Mouse (Mus musculus) ES-E14 (cell line): ENCODE measurements around the gene Usp10. TPM values are rescaled to one million over a fixed set of nuclear protein-coding genes. Genes with fewer than 3 reads are reported as not detected.

Experiments
- DNase-seq: peaks from one replicate; pipeline ENCODE4 v3.0.0-alpha.2; 2013; ENCODE audit warnings: low read depth, low spot score
- H3K27ac ChIP-seq: 2 replicates; pipeline ENCODE4 v1.5.1; 2012; ENCODE audit warnings: low read depth, mild to moderate bottlenecking, low read length, moderate library complexity, mixed read lengths; ENCODE audit not compliant: poor library complexity, insufficient read depth, severe bottlenecking
- H3K36me3 ChIP-seq: 2 replicates; pipeline ENCODE4 v1.6.1; 2012; ENCODE audit warnings: mild to moderate bottlenecking, low read length, moderate library complexity, mixed read lengths; ENCODE audit not compliant: control insufficient read depth, poor library complexity, insufficient read depth, severe bottlenecking
- H3K4me1 ChIP-seq, 2 experiments: fragments of 150-350 bp in 1 of 2; sonication (generic) in 1 of 2; 2 replicates each; pipeline ENCODE4 v1.6.1; 2012; ENCODE audit warnings: low read length in 2 of 2, mild to moderate bottlenecking in 1 of 2, mixed read lengths in 1 of 2; ENCODE audit not compliant: control insufficient read depth in 2 of 2, insufficient read depth in 2 of 2, poor library complexity in 1 of 2
- H3K4me3 ChIP-seq, 2 experiments: fragments of 150-350 bp in 1 of 2; sonication (generic) in 1 of 2; 2 replicates each; pipeline ENCODE4 v1.5.1; 2012; ENCODE audit warnings: low read length in 2 of 2, low read depth in 1 of 2, mild to moderate bottlenecking in 1 of 2, mixed read lengths in 1 of 2; ENCODE audit not compliant: insufficient read depth in 1 of 2, poor library complexity in 1 of 2, severe bottlenecking in 1 of 2
- H3K9ac ChIP-seq: 2 replicates; pipeline ENCODE4 v1.6.1; 2012; ENCODE audit warnings: low read depth, mild to moderate bottlenecking, low read length, mixed read lengths; ENCODE audit not compliant: poor library complexity, insufficient read depth, severe bottlenecking
- H3K9me3 ChIP-seq: fragments of 150-350 bp; sonication (generic); 2 replicates; pipeline ENCODE4 v1.6.1; 2012; ENCODE audit warnings: low read depth, mild to moderate bottlenecking, low read length; ENCODE audit not compliant: control insufficient read depth, insufficient read depth
- CHD2 ChIP-seq: IDR thresholded peaks from 2 replicates; pipeline ENCODE4 v1.6.1; 2014; ENCODE audit warnings: mild to moderate bottlenecking, low read depth, low read length, inconsistent platforms
- HCFC1 ChIP-seq: IDR thresholded peaks from 2 replicates; pipeline ENCODE4 v1.6.1; 2012; ENCODE audit warnings: low read length, inconsistent platforms, borderline replicate concordance; ENCODE audit not compliant: insufficient read depth
- MAFK ChIP-seq: IDR thresholded peaks from 2 replicates; pipeline ENCODE4 v1.6.1; 2014; ENCODE audit warnings: mild to moderate bottlenecking, low read depth, low read length, inconsistent platforms; ENCODE audit not compliant: insufficient read depth
- ZC3H11A ChIP-seq: IDR thresholded peaks from 2 replicates; pipeline ENCODE4 v1.6.1; 2012; ENCODE audit warnings: low read depth, mild to moderate bottlenecking, inconsistent platforms, low read length, borderline replicate concordance
- ZNF384 ChIP-seq: IDR thresholded peaks from 2 replicates; pipeline ENCODE4 v1.6.1; 2012; ENCODE audit warnings: low read depth, low read length, inconsistent platforms
- in situ Hi-C, 2 experiments: fragments of 600-800 bp; cut with MboI; formaldehyde crosslinking; loops; one replicate each; pipeline ENCODE4 v1.15.1; 2025; ENCODE audit warnings: low sequenced_read_pairs in 2 of 2, inconsistent platforms in 1 of 2; ENCODE audit not compliant: unreplicated experiment in 2 of 2
- total RNA-seq: library from RNA; depleted of rRNA; stranded (reverse); fragments of 300-350 nt; gene quantifications from 2 replicates; pipeline ENCODE4 v1.2.3, GENCODE M21; 2012

Usp10 gene
- total RNA-seq, 1 experiment = 201 TPM

GRCm38 (mm10) chr8:119946326-119946865 is 36.2 kb downstream of the Usp10 start:
- H3K36me3 ChIP-seq = peaks cover 76% of the 10 kb centered on the region
- no peak for DNase-seq
- peaks cover 3% of the 10 kb centered on the region in 2 experiments; a peak in 1 of 4 replicates for H3K4me1 ChIP-seq
- H3K9me3 ChIP-seq = no peaks in the 10 kb centered on the region
- TF ChIP-seq ZNF384 (no peak), CHD2 (no peak), ZC3H11A (no peak), MAFK (no peak), HCFC1 (no peak)
- no peak overlapping the region for H3K27ac ChIP-seq
- in situ Hi-C loops = no loop called here
- H3K4me3 ChIP-seq = no peak overlapping the region
- H3K9ac ChIP-seq = no peak overlapping the region

DNA sequence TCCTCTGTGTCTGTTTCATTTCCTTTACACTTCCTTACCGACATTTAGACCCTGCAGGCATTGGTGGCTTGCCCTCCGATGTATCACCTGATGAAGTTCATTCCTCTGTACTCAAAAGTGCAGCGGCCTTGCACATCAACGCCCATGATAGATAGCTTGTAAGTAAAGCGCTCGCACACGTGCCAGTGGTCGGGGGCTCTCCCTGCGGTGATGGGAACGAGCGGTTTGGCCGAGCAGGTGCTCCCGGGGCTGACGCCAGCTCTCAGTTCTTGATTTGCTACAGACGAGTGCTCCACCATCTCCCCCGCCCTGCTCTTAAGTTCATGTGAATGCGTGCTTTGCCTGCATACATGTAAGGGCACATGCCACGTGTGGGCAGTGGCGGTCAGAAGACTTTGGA is 37.5 kb downstream of the Usp10 start:
- Histone ChIP-seq H3K36me3 (peaks cover 76% of the 10 kb centered on the region), H3K4me1 (peaks cover 2 to 3% of the 10 kb centered on the region in 2 experiments; a peak in 1 of 4 replicates), H3K9me3 (no peaks in the 10 kb centered on the region), H3K27ac (no peak overlapping the region), H3K9ac (no peak overlapping the region), H3K4me3 (no peak overlapping the region)
- TF ChIP-seq HCFC1 (no peak), MAFK (no peak), CHD2 (no peak), ZC3H11A (no peak), ZNF384 (no peak)
- in situ Hi-C loops = no loop called here
- no peak for DNase-seq

DNA sequence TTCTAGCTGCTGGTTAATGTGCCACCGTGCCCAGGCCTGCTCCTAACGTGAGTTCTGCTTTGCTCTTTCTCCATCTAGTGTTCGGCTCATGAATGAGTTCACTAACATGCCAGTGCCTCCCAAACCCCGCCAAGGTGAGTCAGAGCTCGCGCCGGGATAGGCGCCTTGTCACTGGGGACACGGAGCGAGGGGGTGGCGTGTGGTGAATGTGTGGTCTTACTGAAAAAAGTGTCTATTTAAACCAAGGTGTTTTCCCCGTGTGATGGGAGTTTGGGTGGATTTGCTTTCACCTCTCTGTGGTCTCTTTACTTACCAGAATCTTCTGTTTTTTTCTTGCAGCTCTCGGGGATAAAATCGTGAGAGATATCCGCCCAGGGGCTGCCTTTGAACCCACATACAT is 38.2 kb downstream of the Usp10 start:
- Histone ChIP-seq H3K9me3 (no peaks in the 10 kb centered on the region), H3K4me3 (no peak overlapping the region), H3K36me3 (peaks cover 82% of the 10 kb centered on the region), H3K9ac (no peak overlapping the region), H3K27ac (no peak overlapping the region), H3K4me1 (peaks cover 2 to 3% of the 10 kb centered on the region in 2 experiments; a peak in 1 of 4 replicates)
- in situ Hi-C loops = no loop called here
- TF ChIP-seq ZNF384 (no peak), CHD2 (no peak), MAFK (no peak), HCFC1 (no peak), ZC3H11A (no peak)
- no peak for DNase-seq

GRCm38 (mm10) chr8:119952282-119952681 is 42.1 kb downstream of the Usp10 start:
- Histone ChIP-seq H3K9ac (no peak overlapping the region), H3K27ac (no peak overlapping the region), H3K4me1 (peaks cover 2 to 3% of the 10 kb centered on the region in 2 experiments; a peak in 1 of 4 replicates), H3K36me3 (peaks cover 83% of the 10 kb centered on the region), H3K9me3 (no peaks in the 10 kb centered on the region), H3K4me3 (no peak overlapping the region)
- DNase-seq = no peak
- TF ChIP-seq HCFC1 = no peak
- in situ Hi-C loops = no loop called here

- in situ Hi-C loops = no loop called here
- Histone ChIP-seq H3K9me3 (no peaks in the 10 kb centered on the region), H3K27ac (no peak overlapping the region), H3K9ac (no peak overlapping the region), H3K36me3 (peaks cover 85% of the 10 kb centered on the region), H3K4me3 (no peak overlapping the region), H3K4me1 (peaks cover 2 to 3% of the 10 kb centered on the region in 2 experiments; a peak in 1 of 4 replicates)
- no peak for TF ChIP-seq MAFK
- no peak for TF ChIP-seq CHD2
- no peak for TF ChIP-seq ZNF384
- TF ChIP-seq ZC3H11A = no peak
- TF ChIP-seq HCFC1 = no peak
- no peak for DNase-seq
Observed at GRCm38 (mm10) chr8:119952747-119953146, 42.6 kb downstream of the Usp10 start.
